Mouse (Mus musculus) heart, adult 9 months (tissue): ENCODE measurements at regions not wholly inside any gene's neighbourhood (a gene's known extent, or its start where the extent isn't known, plus 50 kb on each side); places are given as distances from the start of the nearest gene placed in this dataset.
A peak's percentile ranks its signal among the peaks of the same experiment; 100 is the strongest.

ENCODE experiments used
- DNase-seq, 2 experiments: peaks; one replicate each; pipeline ENCODE4 v3.0.0; 2022; ENCODE audit warnings: low spot score in 2 of 2

DNA sequence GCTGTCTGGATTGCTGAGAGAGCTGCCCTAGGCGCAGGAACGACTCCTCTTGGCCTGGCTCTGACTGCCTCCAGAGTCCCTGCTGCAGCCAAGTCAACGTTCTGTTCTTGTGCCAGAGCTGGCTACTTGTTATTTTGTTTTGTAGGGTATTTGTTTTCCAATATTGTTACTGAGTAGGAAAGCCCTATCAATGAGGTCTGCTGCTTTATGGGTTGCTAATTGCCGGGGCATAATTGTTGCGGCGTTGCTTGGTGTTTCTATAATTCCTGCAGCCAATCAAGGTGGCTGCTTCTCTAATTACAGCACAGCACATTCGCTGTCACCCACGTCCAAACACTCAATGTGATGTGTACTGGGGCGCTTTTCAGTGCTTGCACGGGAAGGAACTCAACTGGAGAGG is 589.4 kb downstream of the Tox3 start:
- no peak for DNase-seq

DNA sequence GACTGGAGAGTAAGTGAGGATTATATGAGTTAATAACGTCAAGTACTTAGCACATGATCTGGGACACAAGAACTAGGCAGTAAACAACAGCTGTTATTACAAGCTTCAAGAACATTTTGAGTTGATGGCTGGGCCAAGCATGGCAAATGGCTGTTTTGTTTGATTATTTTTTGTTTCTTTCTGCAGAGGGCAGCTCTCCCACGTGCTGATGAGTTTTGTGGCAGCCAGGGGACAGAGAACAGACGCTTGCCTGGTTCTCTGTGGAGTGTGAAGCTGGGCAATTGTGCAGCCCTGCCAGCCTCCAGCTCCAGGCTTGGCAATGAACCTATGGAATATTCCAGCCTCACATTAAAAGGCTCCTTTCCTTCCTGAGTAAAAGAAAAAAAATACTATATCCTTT is 592.2 kb downstream of the Tox3 start:
- no peak for DNase-seq

DNA sequence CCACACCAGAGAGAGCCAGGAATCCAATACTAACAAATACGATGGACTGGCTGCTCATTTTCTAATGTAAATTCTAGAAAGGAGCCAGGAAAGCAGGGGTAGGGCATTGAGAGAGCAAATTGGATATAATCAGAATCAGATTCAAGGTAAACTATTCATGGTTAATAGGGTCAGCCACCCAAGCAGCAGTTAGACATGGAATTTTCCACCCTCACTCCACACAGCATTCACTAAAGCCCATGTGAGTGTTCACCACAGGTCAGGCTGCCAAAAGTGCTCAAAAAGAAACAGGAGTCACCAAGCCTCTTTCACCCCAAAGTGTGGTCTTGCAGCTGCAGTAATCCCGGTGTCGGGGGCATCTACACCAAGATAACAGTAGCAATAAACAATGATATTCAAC is 596.9 kb downstream of the Tox3 start:
- no peak for DNase-seq

DNA sequence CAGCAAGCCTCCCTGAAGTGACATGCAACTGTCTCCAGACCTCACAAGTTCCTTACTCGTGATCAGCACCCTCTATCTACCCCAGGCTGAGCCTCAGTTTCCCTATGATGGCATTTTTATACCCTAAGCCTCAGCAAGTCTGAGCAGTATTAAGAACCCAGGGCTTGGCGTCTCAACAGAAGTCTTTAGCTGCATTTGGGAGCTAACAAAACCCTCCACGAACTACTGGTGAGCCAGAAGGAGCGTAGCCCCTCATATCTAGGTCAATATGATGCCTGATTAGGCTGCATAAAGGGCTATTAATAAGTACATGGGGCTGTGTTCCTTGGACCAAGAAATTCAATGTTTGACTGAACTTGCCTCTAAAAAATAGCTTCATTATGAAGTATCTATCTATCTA is 600.4 kb downstream of the Tox3 start:
- DNase-seq, result no peak

DNA sequence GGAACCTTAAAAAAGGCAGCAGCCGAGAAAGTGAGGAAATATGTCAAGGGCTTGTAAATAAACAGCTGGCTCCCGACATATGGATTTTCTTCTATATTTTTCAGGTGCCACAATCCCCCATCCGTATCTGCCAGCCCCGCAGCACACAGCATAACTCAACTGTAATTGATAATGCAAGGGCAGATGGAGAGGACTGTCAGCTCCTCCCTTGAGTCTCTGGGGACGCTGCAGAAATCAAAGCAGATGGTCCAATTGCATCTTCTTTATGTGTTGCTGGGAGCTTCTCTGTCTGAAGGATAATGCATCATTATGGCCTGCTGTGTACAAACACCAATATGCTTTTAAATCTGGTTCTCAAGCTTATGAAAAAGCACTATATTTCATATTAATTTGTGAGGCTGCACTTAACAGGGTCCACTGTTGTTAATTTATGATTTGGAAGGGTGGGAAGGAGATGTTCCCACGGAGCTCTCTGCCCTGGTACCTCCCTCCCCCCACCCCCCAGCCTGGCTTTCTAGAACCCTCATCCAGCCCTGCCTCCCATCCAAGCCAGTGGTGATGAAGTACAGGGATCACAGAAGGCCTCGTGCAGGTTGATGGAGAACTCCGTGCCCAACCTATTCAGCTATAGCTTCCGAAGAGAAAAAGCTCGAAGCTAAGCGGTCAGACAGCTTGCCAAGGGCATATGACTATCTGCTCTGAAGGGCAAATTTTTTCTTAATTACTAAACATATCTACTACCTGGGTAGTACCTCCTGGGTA is 603.7 kb downstream of the Tox3 start:
- no peak for DNase-seq

DNA sequence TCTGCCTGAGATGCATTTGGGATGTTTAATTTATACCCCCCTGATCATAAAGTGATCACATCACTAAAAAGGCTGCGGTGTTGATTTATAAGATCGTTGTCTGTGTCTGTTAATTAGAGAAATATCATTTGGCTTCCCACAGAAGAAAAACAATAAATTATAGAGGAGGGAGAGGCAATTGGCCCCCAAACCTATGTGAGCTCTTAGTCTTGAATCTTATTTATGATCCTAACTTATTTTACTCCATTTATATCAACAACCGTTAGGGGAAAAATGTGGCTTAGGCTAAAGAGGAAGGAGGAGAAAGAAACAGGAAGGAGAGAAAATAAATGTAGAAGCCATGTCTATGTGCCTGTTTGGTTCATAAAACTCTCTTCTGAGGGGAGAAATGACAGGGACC is 609.5 kb downstream of the Tox3 start:
- DNase-seq, result no peak

DNA sequence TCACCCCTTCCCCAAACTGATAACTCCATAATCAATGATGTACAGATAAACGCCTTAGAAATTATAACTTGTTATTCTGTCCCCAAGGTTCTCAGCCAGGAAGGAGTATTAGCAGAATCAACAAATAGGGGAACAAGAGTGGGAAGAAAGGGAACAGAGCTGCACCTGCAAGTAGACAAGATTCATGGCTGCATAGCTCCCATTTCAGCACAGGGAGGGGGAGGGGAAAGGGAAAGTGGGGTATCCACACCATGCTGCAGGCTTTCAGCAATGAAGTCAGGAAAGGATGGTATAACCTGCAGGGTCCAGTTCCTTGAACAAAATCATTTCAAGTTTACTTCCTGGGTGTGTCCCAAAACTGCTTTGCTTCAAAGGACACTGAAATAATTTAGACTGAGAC is 610.5 kb downstream of the Tox3 start:
- DNase-seq, result no peak

DNA sequence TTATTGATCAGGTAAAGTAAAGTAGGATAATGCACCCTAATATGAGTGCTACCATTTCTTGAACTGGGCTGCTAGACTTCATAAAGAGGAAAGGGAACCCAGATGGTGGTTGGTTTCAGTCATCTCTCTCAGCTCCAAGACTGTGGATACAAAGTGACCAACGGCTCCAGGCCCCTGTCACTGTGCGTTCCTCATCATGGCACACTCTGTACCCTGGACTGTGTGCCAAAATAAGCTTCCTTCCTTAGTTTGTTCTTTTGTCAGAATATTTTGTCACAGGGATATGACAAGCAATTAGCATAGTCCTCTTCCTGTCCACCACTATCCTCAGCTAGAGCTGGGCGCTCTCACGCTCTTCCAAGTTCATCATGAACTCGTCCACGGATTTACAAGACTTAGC is 620.9 kb downstream of the Tox3 start:
- DNase-seq, result no peak

DNA sequence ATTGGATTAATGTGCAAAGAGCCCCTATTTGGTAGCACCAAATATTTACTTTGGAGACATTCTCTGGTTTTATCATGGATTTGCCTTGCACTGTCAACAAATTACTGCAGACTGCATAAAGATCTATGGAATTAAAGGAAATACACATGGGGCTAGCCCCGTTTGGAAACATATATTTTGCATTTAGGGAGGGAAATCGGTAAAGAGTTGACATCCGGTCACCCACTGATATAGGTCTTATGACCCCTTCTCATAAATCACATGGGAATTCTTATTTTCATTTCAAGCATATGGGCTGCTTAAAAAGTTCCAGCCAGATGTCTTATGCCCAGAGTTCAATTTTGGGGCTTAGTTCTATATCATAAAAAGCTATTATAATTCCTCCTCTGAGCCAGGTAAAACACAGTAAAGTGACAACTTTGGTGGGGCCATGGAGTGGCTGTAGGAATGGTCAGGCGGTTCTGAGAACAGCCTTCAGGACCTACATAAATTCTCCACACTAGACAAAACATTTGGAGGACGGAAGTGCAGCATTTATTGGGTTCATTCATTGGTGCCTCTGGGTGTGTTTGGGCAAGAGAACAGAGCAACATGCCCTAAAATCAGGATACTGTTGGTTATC is 626.3 kb downstream of the Tox3 start:
- no peak for DNase-seq

DNA sequence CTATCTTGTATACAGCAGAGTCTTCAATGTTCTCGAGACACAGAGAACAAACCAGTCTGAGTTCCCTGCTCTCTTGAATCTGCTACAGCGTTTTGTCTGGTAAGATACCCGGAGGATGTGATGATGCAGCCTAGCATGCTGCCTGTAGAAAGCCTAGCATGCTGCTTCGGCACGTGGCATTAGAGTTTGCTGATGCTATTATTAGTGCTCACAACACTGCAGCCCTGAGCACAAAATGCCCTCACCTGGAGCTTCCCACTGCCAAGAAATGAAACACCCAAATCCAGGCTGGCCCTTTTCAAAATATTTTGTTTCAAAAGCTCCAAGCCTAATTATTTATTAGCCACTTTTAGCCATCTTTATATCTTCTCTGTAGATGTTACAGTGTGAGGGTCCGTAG is 634.3 kb downstream of the Tox3 start:
- no peak for DNase-seq

DNA sequence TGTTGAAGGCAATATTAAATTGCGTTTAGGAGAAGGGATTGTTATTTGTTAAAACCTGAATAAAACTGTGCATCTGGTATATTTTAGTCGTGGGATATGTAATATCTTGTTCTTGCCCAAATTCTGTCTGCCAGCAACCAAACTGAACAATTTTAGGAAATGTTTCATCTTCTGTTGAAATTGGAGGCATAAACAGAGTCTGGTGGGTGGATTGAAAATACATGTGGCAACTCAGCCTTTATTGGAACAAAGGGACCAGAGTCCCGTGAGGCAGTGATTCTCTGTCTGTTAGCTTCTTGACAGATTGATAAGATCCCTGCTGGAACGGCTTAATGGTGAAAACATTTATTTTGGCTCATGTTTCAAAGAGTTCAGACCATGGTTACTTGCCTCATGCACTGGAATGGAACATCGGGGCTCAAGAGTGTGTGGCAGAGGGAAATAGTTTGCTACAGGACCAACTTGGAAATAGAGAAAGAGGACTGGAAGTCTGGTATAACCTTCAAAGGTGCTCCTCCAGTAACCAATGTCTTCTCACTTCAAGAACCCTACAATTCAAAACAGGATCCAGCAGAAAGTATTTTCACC is 640.7 kb downstream of the Tox3 start:
- no peak for DNase-seq

DNA sequence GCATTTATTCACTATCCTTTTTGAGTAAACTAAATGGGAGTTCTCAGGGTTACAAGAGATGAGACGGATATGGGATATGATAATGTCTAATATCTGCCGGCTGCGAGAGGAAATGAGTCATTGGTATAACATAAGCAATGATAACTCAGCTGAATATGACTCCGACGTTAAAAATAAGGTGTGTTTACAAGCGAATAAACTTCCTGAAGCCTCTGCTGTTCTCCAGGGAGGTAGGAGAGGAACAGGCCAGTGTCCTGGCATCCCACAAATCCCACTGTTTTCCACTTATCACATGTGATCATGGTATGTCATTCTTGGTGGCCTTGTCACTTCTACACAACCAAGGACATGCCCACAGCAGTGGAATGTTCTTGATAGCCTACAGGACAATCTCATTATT is 641.7 kb upstream of the Sall1 start:
- no peak for DNase-seq

DNA sequence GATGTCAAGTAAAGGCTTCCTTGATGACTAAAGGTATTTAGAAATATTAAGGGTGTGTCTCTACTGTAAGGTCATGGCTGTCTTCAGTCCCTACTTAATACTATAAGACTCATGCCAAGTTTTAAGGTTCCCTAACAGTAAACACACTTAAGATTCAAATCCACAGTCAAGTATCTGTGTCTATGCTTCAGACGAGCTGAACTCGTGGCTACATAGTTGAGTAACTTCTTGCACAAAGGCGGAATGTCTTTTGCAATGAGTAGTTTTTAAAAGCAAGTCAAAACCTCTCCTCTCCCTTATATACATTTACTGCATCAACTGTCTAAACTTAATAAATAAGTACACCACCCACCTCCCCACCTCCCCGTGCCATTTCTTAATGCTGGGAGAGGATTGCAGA is 637.0 kb upstream of the Sall1 start:
- DNase-seq, result no peak

DNA sequence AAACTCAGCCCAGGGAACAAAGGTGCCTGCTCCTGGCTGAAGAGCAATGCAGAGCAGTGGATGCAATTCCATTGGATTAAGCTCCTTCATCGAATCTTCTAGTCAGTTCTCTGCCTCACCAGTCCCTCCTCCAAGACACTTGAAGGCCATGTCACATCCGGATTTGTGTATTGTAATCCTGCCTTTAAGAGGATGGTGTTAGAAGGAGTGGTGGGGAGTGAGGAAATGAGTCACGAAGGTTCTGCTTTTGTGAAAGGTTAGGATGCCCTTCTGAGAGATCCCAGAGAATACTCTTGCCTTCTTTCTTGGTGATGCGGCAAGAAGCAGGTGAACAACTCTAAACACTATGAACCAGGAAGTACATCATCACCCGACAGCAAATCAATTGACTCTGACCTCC is 636.4 kb upstream of the Sall1 start:
- no peak for DNase-seq

DNA sequence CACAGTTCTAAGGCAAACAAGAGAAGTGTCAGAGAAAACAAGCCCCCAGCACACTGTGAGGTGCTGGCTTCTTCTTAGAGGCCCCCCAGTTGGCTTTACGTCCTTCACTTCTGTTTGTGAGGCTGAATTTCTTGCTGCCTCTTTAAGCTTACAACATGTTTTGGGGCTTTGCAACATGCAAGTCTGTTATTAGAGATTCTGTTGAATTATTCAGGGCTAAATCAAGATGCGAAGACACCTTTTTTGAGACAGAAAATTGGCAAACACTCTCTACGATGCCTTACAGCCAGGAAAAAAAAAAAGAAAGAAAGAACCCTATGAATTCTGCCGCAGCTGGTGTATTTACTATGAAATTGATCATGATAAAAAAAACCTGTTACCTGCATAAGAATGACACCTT is 635.6 kb upstream of the Sall1 start:
- no peak for DNase-seq

DNA sequence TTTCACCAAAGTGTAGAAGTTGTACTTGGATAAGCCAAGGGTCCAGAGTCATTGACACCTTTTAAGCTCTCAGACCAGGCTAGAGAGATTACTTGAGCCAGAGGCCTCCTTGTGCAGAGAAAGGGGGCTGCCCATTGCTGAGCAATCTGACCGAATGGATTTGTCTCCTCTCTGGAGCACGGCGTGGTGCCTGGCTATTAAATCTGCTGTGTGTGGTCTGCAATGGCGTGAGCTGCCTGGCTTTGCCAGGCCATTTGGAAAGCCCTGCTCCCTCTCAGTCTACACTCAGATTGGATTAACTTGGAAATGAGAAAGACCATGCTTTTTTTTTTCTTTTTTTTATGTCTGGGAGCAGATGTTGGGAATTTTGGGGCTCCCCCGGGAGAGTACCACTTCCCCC is 633.3 kb upstream of the Sall1 start:
- no peak for DNase-seq

DNA sequence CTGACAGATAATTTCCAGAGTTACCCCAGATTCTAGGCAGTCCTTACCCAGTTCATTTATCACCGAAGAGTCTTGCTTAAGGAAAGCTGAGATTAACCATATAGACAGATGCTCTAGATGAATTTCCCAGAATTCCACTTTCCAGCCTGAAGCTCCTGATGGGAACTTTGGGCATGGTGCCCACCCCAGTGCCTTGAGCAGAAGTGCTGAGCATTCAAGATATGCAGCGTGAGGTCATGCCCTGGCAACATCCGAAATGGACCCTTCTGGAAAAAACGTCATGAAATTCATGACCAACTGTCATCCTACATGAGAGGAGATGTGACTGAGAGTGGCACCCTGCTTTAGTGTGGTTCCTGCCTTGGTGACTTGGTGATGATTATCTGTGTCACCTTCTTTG is 629.9 kb upstream of the Sall1 start:
- DNase-seq, result no peak

DNA sequence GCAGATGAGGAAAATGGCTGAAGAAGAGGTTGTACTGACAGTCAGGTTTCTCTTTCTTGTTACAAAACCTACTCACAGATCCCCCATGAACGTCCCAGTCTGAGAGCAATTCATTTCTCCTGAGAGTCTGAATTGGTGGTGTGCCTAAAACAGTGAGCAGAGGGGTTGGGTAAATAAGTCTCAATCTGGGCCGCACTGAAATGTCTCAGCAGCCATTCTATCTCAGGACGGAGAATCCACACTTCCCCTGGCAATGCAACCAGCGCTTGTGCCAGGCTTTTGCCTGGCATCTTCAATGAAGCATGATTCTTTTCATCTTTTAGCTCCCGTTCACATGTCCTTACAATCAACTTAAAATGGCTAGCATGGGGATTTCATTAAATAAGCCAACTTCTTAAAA is 628.7 kb upstream of the Sall1 start:
- no peak for DNase-seq

DNA sequence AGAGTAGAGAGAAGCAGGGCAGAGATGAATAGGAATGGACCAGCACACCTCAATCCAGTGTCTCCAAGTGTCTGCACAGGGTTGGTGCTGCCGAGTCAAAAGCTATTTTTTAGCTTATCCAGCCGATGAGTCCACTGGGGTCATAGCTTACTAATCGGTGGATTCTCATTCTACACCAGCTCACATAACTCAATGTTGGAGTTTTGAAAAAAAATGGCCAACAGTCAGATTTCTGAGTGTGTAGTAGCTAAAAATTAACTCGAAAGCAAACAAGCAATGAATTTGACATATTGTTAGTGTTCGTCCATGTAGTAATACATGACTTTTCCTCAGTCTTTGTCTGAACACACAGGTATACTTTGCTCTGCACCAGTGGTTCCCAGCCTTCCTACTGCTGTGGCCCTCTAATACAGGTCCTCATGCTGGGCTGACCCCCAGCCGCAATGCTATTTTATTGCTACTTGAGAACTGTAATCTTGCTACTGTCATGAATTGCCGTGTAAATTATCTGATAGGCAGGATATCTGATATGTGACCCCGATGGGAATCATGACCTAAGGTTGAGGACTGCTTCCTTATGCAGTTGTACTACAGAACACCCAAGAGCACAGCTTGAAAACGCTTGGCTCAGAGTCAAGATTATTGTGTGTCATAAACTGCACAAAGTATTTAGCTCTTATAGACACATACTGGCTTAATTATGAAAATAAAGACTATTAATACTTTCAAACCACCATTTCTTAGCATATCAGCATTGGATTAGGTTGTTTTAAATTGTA is 621.1 kb upstream of the Sall1 start:
- no peak for DNase-seq

DNA sequence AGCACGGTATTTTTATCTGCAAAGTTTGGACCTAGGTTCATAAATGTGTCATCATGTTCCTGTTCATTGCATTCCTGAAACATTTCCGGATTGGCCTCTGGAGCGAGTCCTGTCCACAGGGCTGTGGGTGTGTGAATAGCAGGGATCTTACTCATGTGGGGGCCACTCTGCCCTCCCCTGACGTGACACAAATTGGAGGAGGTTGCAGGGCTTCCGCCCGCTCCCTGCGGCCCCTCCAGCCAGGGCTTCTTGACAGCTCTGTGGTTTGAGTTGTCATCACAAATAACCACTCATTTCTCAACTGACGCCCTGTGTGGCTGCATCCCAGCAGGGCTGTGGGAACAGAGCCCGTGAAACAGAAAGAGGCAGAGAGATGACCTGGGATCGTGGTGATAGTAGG is 619.9 kb upstream of the Sall1 start:
- peak; percentile 9 to 11 for DNase-seq

DNA sequence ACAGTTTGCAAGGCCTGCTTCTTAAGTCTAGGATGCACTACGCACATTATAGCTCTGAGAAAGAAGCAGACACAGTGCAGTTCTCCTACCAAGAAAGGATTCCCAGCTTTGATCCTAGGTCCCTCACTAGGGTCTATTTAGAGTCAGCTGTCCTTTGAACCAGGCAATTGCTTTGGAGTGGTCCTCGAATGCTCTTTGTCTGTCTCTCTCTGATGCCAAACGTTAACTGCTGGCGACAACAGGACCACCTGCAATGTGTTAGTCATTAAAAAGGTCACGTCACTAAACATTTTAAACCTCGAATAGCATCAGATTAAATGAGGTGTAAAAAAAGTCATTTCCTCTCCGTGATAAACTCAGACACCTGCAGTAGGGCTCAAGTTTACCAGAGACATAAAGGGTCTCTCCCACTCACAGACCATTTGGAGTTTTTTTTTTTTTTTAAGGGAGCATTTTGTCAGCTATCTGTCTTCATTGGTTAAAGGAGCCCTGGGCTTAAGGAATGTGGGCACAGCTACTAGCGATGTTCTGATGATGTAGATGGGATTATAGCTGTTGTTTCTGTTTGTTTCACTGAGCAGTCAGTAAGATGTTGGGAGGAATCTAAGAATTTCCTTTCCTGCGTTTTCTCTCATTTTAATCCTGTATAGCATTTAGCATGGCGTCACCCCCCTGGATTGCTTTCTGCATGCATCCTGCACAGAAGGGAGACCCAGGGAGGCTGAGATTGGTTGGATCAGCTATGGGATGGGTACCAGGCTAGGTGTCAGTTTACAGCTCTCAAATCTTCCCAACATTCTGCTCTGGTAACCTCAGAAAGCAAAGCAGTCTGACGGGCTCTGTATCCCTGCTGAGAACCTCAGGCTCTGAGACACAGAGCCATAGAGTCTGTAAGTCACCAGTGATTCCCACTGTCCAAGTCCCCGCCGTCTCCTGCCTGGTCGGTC is 615.3 kb upstream of the Sall1 start:
- no peak for DNase-seq

DNA sequence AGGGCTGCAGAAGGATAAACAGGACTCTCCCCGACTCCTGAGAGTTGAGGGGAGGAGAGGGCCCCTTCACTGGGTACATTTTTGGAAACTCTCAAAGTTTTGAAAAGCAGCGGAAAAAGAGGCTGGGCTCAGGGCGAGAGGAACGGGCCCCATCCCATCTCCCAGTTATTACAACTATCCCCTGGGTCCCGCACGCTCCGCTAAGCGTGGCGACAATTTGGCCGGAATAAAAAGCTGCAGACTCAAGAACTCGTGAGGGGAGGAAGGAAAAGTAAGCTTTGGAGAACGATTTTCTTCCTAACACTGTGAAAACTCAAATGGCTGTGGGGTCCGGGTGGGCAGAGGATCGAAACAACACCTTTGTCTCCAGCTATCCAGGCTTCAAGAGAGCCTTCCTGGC is 611.4 kb upstream of the Sall1 start:
- DNase-seq, result no peak
